Mouse (Mus musculus) liver, adult 2 months (tissue): ENCODE results near the gene Trappc2l.

Experiments
- CTCF ChIP-seq: fragments of 200-500 bp; IDR thresholded peaks from 2 replicates; pipeline ENCODE4 v1.5.1; 2011; ENCODE audit warnings: low read depth, low read length, control low read depth
- POLR2A ChIP-seq: fragments of 200-500 bp; IDR thresholded peaks from 2 replicates; pipeline ENCODE4 v1.6.1; 2011; ENCODE audit warnings: low read length, control low read depth; ENCODE audit not compliant: insufficient read depth; ENCODE audit errors: extremely low read depth

GRCm38 (mm10) chr8:122660022-122660421 lies 48.6 kb downstream of the Trappc2l start:
- peak; percentile 82 for TF ChIP-seq CTCF
- no peak for TF ChIP-seq POLR2A
